Mouse (Mus musculus): ENCODE results near the gene Gm21149. TPM values are rescaled to one million over a fixed set of nuclear protein-coding genes. Genes with fewer than 3 reads are reported as not detected.
"Not testable (repeated sequence)": the region's sequence is repeated elsewhere in the genome, so short reads cannot be mapped to it uniquely, and the experiment has no call there.

Gene Gm21149
- not detected for total RNA-seq (2021)

- intact Hi-C loops (cut with DNase I); DNase-seq: not testable (repeated sequence)
Measured at GRCm38 (mm10) chr5:15476423-15476822, at the start of gene Gm21149. TSS of gene Gm21149 (minus strand) at chr5:15476523.

- intact Hi-C loops (cut with DNase I) = not testable (repeated sequence)
- peak in 1 of 2 experiments; percentile 7 for DNase-seq
Measured at GRCm38 (mm10) chr5:15522470-15522869, 46.1 kb upstream of the Gm21149 start.

- intact Hi-C loops (cut with DNase I); DNase-seq: not testable (repeated sequence)
Measured at GRCm38 (mm10) chr5:15522028-15522427, 45.7 kb upstream of the Gm21149 start.

GRCm38 (mm10) chr5:15520418-15520817 is 44.1 kb upstream of the Gm21149 start:
- intact Hi-C loops (cut with DNase I); DNase-seq: not testable (repeated sequence)

GRCm38 (mm10) chr5:15517150-15517549 is 40.8 kb upstream of the Gm21149 start:
- intact Hi-C loops (cut with DNase I); DNase-seq: not testable (repeated sequence)

- intact Hi-C loops (cut with DNase I); DNase-seq: not testable (repeated sequence)
Measured at GRCm38 (mm10) chr5:15512236-15512635, 35.9 kb upstream of the Gm21149 start.

GRCm38 (mm10) chr5:15509911-15510310 is 33.6 kb upstream of the Gm21149 start:
- intact Hi-C loops (cut with DNase I); DNase-seq: not testable (repeated sequence)

- intact Hi-C loops (cut with DNase I); DNase-seq: not testable (repeated sequence)
Measured at GRCm38 (mm10) chr5:15508460-15509451, 32.4 kb upstream of the Gm21149 start.

- intact Hi-C loops (cut with DNase I); DNase-seq: not testable (repeated sequence)
Measured at GRCm38 (mm10) chr5:15507757-15508459, 31.6 kb upstream of the Gm21149 start.

GRCm38 (mm10) chr5:15507309-15507619 is 30.9 kb upstream of the Gm21149 start:
- intact Hi-C loops (cut with DNase I) = no loop called here
- no peak for DNase-seq

- DNase-seq = peak in 1 of 2 experiments; percentile 24
- intact Hi-C loops (cut with DNase I) = no loop called here
Measured at GRCm38 (mm10) chr5:15506575-15507308, 30.4 kb upstream of the Gm21149 start.

- DNase-seq = peak; percentile 21 to 37
Measured at GRCm38 (mm10) chr5:15498774-15499400, 22.6 kb upstream of the Gm21149 start.

GRCm38 (mm10) chr5:15498350-15498749 is 22.0 kb upstream of the Gm21149 start:
- intact Hi-C loops (cut with DNase I); DNase-seq: not testable (repeated sequence)

More at GRCm38 (mm10) chr5:15498774-15499400, 22.6 kb upstream of the Gm21149 start:
- intact Hi-C loops (cut with DNase I) = not testable (repeated sequence)

- DNase-seq; intact Hi-C loops (cut with DNase I): not testable (repeated sequence)
Measured at GRCm38 (mm10) chr5:15490934-15491333, 14.6 kb upstream of the Gm21149 start.

GRCm38 (mm10) chr5:15488743-15489142 is 12.4 kb upstream of the Gm21149 start:
- DNase-seq = no peak
- intact Hi-C loops (cut with DNase I) = no loop called here

GRCm38 (mm10) chr5:15484616-15485015 is 8.3 kb upstream of the Gm21149 start:
- intact Hi-C loops (cut with DNase I) = not testable (repeated sequence)

GRCm38 (mm10) chr5:15483576-15483975 is 7.3 kb upstream of the Gm21149 start:
- intact Hi-C loops (cut with DNase I); DNase-seq: not testable (repeated sequence)

More at GRCm38 (mm10) chr5:15484616-15485015, 8.3 kb upstream of the Gm21149 start:
- not testable (repeated sequence) for DNase-seq

GRCm38 (mm10) chr5:15482815-15483214 is 6.5 kb upstream of the Gm21149 start:
- intact Hi-C loops (cut with DNase I) = not testable (repeated sequence)
- peak in 1 of 2 experiments; percentile 4 for DNase-seq

- DNase-seq; intact Hi-C loops (cut with DNase I): not testable (repeated sequence)
Measured at GRCm38 (mm10) chr5:15470141-15470540, 6.2 kb downstream of the Gm21149 start.

GRCm38 (mm10) chr5:15467768-15468167 is 8.6 kb downstream of the Gm21149 start:
- intact Hi-C loops (cut with DNase I); DNase-seq: not testable (repeated sequence)
